Mouse (Mus musculus) MEL (cell line): Measurements from ENCODE around the gene Grid1. TPM values are rescaled to one million over a fixed set of nuclear protein-coding genes. Genes with fewer than 3 reads are reported as not detected.

Experiments used
- DNase-seq: peaks from one replicate; pipeline ENCODE4 v3.0.0; 2011; ENCODE audit warnings: low read depth, low spot score
- H3K27ac ChIP-seq: 2 replicates; pipeline ENCODE4 v1.5.1; 2012; ENCODE audit warnings: low read depth, mild to moderate bottlenecking, control low read depth, low read length, moderate library complexity; ENCODE audit not compliant: control insufficient read depth
- H3K27me3 ChIP-seq, 2 experiments: fragments of 150-350 bp in 1 of 2; sonication (generic) in 1 of 2; 2 replicates each; pipeline ENCODE4 v1.6.1; 2012; ENCODE audit warnings: low read length in 2 of 2, mild to moderate bottlenecking in 2 of 2, improper control_type of control experiment in 1 of 2, moderate library complexity in 1 of 2; ENCODE audit not compliant: insufficient read depth in 2 of 2, control insufficient read depth in 1 of 2
- H3K36me3 ChIP-seq, 2 experiments: 2 replicates each; pipeline ENCODE4 v1.6.1; 2012 to 2014; ENCODE audit warnings: low read length in 2 of 2, improper control_type of control experiment in 1 of 2, inconsistent platforms in 1 of 2, mild to moderate bottlenecking in 1 of 2; ENCODE audit not compliant: insufficient read depth in 2 of 2, control insufficient read depth in 1 of 2
- H3K4me1 ChIP-seq, 2 experiments: fragments of 150-350 bp in 1 of 2; sonication (generic) in 1 of 2; 2 replicates each; pipeline ENCODE4 v1.6.1; 2012; ENCODE audit warnings: low read length in 2 of 2, improper control_type of control experiment in 1 of 2, mild to moderate bottlenecking in 1 of 2; ENCODE audit not compliant: insufficient read depth in 2 of 2, control insufficient read depth in 1 of 2
- H3K4me3 ChIP-seq, 2 experiments: fragments of 150-350 bp in 1 of 2; sonication (generic) in 1 of 2; 2 replicates each; pipeline ENCODE4 v1.5.1; 2012; ENCODE audit warnings: low read depth in 2 of 2, low read length in 2 of 2, mild to moderate bottlenecking in 2 of 2, moderate library complexity in 2 of 2, control low read depth in 1 of 2, improper control_type of control experiment in 1 of 2; ENCODE audit not compliant: control insufficient read depth in 1 of 2, insufficient read depth in 1 of 2
- H3K79me2 ChIP-seq: 2 replicates; pipeline ENCODE4 v1.6.1; 2012; ENCODE audit warnings: mild to moderate bottlenecking, low read length, moderate library complexity; ENCODE audit not compliant: control insufficient read depth, poor library complexity, insufficient read depth
- H3K9ac ChIP-seq: 2 replicates; pipeline ENCODE4 v1.6.1; 2012; ENCODE audit warnings: low read depth, mild to moderate bottlenecking, control low read depth, low read length, moderate library complexity; ENCODE audit not compliant: control insufficient read depth, poor library complexity, severe bottlenecking
- H3K9me3 ChIP-seq: fragments of 150-350 bp; sonication (generic); replicated peaks from 2 replicates; pipeline ENCODE4 v1.6.1; 2012; ENCODE audit warnings: mild to moderate bottlenecking, low read length, improper control_type of control experiment, moderate library complexity; ENCODE audit not compliant: insufficient read depth
- BHLHE40 ChIP-seq: IDR thresholded peaks from 2 replicates; pipeline ENCODE4 v1.6.1; 2012; ENCODE audit warnings: low read depth, mild to moderate bottlenecking, inconsistent platforms, low read length, improper control_type of control experiment, borderline replicate concordance
- CTCF ChIP-seq, 3 experiments: IDR thresholded peaks in 2 of 3; conservative IDR thresholded peaks in 1 of 3; 2 replicates each; pipeline ENCODE4 v1.5.1; 2011 to 2012; ENCODE audit warnings: low read length in 3 of 3, low read depth in 2 of 3, mild to moderate bottlenecking in 2 of 3, improper control_type of control experiment in 1 of 3, inconsistent platforms in 1 of 3, mixed read lengths in 1 of 3, moderate library complexity in 1 of 3; ENCODE audit not compliant: control insufficient read depth in 1 of 3, insufficient read depth in 1 of 3, poor library complexity in 1 of 3, severe bottlenecking in 1 of 3
- E2F4 ChIP-seq: IDR thresholded peaks from 2 replicates; pipeline ENCODE4 v1.6.1; 2011; ENCODE audit warnings: low read depth, low read length, improper control_type of control experiment, borderline replicate concordance
- ETS1 ChIP-seq: IDR thresholded peaks from 2 replicates; pipeline ENCODE4 v1.6.1; 2012; ENCODE audit warnings: low read depth, mild to moderate bottlenecking, inconsistent platforms, low read length, improper control_type of control experiment, moderate library complexity
- GATA1 ChIP-seq: IDR thresholded peaks from 2 replicates; pipeline ENCODE4 v1.6.1; 2011; ENCODE audit warnings: low read depth, low read length, improper control_type of control experiment
- HCFC1 ChIP-seq: IDR thresholded peaks from 2 replicates; pipeline ENCODE4 v1.6.1; 2012; ENCODE audit warnings: low read depth, mild to moderate bottlenecking, inconsistent platforms, low read length, improper control_type of control experiment, moderate library complexity
- JUND ChIP-seq: IDR thresholded peaks from 2 replicates; pipeline ENCODE4 v1.6.1; 2011; ENCODE audit warnings: low read depth, mild to moderate bottlenecking, improper control_type of control experiment, low read length
- KAT2A ChIP-seq: conservative IDR thresholded peaks from 2 replicates; pipeline ENCODE4 v1.6.1; 2012; ENCODE audit warnings: low read depth, low read length, improper control_type of control experiment, inconsistent platforms
- MAFK ChIP-seq: IDR thresholded peaks from 2 replicates; pipeline ENCODE4 v1.6.1; 2011; ENCODE audit warnings: low read depth, mild to moderate bottlenecking, low read length, improper control_type of control experiment, borderline replicate concordance
- MYB ChIP-seq: IDR thresholded peaks from 2 replicates; pipeline ENCODE4 v1.6.1; 2011; ENCODE audit warnings: mild to moderate bottlenecking, low read depth, low read length, improper control_type of control experiment
- MYC ChIP-seq: IDR thresholded peaks from 2 replicates; pipeline ENCODE4 v1.6.1; 2011; ENCODE audit warnings: low read depth, mild to moderate bottlenecking, low read length, improper control_type of control experiment, moderate library complexity
- POLR2A ChIP-seq, 2 experiments: IDR thresholded peaks; 2 replicates each; pipeline ENCODE4 v1.6.1; 2011 to 2012; ENCODE audit warnings: low read length in 2 of 2, mild to moderate bottlenecking in 2 of 2, control low read depth in 1 of 2, improper control_type of control experiment in 1 of 2, low read depth in 1 of 2, moderate library complexity in 1 of 2; ENCODE audit not compliant: control insufficient read depth in 1 of 2, insufficient read depth in 1 of 2, poor library complexity in 1 of 2
- RCOR1 ChIP-seq: IDR thresholded peaks from 2 replicates; pipeline ENCODE4 v1.6.1; 2012; ENCODE audit warnings: low read depth, mild to moderate bottlenecking, inconsistent platforms, low read length, improper control_type of control experiment
- SIN3A ChIP-seq: IDR thresholded peaks from 2 replicates; pipeline ENCODE4 v1.6.1; 2012; ENCODE audit warnings: low read length, improper control_type of control experiment, inconsistent platforms
- SMC3 ChIP-seq: IDR thresholded peaks from 2 replicates; pipeline ENCODE4 v1.6.1; 2011; ENCODE audit warnings: low read depth, low read length, improper control_type of control experiment
- TAL1 ChIP-seq: IDR thresholded peaks from 2 replicates; pipeline ENCODE4 v1.6.1; 2012; ENCODE audit warnings: mild to moderate bottlenecking, inconsistent platforms, low read length, moderate library complexity, mixed read lengths
- TBP ChIP-seq: IDR thresholded peaks from 2 replicates; pipeline ENCODE4 v1.8.0; 2011; ENCODE audit warnings: low read depth, low read length, improper control_type of control experiment
- UBTF ChIP-seq: IDR thresholded peaks from 2 replicates; pipeline ENCODE4 v1.6.1; 2012; ENCODE audit warnings: low read depth, mild to moderate bottlenecking, inconsistent platforms, low read length, improper control_type of control experiment, moderate library complexity, borderline replicate concordance; ENCODE audit not compliant: insufficient read depth
- USF1 ChIP-seq: IDR thresholded peaks from 2 replicates; pipeline ENCODE4 v1.6.1; 2014; ENCODE audit warnings: low read depth, mild to moderate bottlenecking, inconsistent platforms, low read length, improper control_type of control experiment, moderate library complexity
- ZKSCAN1 ChIP-seq: IDR thresholded peaks from 2 replicates; pipeline ENCODE4 v1.6.1; 2012; ENCODE audit warnings: low read depth, mild to moderate bottlenecking, inconsistent platforms, low read length, improper control_type of control experiment, moderate library complexity
- ZMIZ1 ChIP-seq: IDR thresholded peaks from 2 replicates; pipeline ENCODE4 v1.6.1; 2012; ENCODE audit warnings: low read depth, mild to moderate bottlenecking, inconsistent platforms, low read length, improper control_type of control experiment, moderate library complexity
- ZNF384 ChIP-seq: IDR thresholded peaks from 2 replicates; pipeline ENCODE4 v1.6.1; 2012; ENCODE audit warnings: low read depth, mild to moderate bottlenecking, inconsistent platforms, low read length, improper control_type of control experiment
- polyA plus RNA-seq, 2 experiments: library from polyadenylated mRNA; stranded (reverse) in 1 of 2; unstranded in 1 of 2; fragments of >175 nt in 1 of 2; fragments of >200 nt in 1 of 2; gene quantifications; 2 replicates each; pipeline versions ENCODE4 v1.2.1 to v1.2.4; 2012; ENCODE audit warnings: low replicate concordance in 2 of 2, low read depth in 1 of 2; ENCODE audit not compliant: insufficient read length in 2 of 2, insufficient read depth in 1 of 2, missing spikeins in 1 of 2
- total RNA-seq: library from RNA; depleted of rRNA; stranded (reverse); fragments of 300-350 nt; gene quantifications from 2 replicates; pipeline ENCODE4 v1.2.3, GENCODE M21; 2012

Gene Grid1
- total and polyA plus RNA-seq, 3 experiments = not detected

DNA sequence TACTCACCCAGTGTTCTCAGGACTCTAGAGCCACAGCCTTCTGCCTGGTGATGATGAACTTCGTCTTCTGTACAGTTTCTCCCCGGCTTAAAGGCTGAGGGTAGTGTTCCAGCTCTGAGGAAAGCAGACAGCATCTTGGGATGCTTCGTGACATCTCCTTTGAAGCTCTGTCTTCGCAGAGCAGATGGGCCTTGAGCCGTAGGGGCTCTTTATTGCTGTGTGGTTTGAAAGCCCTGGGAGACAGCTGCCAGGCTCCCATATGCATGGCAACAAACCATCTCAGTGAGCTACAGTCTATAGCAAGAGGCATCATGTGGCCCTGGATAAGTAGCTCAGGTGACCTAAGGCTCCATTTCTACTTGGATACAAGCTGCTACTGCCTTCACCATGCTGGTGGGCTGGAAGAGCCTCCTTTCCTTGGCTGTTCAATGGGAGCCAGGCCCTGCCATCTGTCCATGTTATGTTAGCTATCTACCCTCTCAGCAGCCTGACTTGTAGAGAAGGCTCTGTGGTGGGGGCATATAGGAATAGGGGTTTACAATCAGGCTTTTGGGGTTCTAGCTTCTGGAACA is 283.8 kb downstream of the Grid1 start:
- DNase-seq = no peak
- H3K27ac ChIP-seq = no peak overlapping the region
- no peak for TF ChIP-seq CTCF (IDR thresholded peaks at IDR 0.05 in 2 of 3, conservative IDR thresholded peaks at IDR 0.05 in 1 of 3; ENCODE audit: control insufficient read depth in 1 of 3, insufficient read depth in 1 of 3, low read depth in 2 of 3, low read length in 3 of 3, poor library complexity in 1 of 3, severe bottlenecking in 1 of 3)
- no peak for TF ChIP-seq KAT2A
- TF ChIP-seq ZNF384 = no peak
- TF ChIP-seq TBP = no peak
- no peak for TF ChIP-seq BHLHE40
- TF ChIP-seq JUND = no peak
- no peak for TF ChIP-seq MAFK
- no peak for TF ChIP-seq ZKSCAN1
- no peak for TF ChIP-seq SMC3
- no peak for TF ChIP-seq HCFC1
- no peak for TF ChIP-seq POLR2A (IDR thresholded peaks at IDR 0.05; ENCODE audit: control insufficient read depth in 1 of 2, insufficient read depth in 1 of 2, low read depth in 1 of 2, low read length in 2 of 2, poor library complexity in 1 of 2)
- TF ChIP-seq SIN3A = no peak
- TF ChIP-seq UBTF = no peak
- TF ChIP-seq USF1 = no peak
- no peak for TF ChIP-seq GATA1
- TF ChIP-seq RCOR1 = no peak
- TF ChIP-seq MYB = no peak
- no peak for TF ChIP-seq TAL1
- no peaks in the 10 kb centered on the region for H3K9me3 ChIP-seq
- no peaks in the 10 kb centered on the region for H3K79me2 ChIP-seq
- no peak overlapping the region for H3K4me3 ChIP-seq
- H3K36me3 ChIP-seq = no peaks in the 10 kb centered on the region
- no peaks in the 10 kb centered on the region for H3K4me1 ChIP-seq
- no peaks in the 10 kb centered on the region for H3K27me3 ChIP-seq
- H3K9ac ChIP-seq = no peak overlapping the region

DNA sequence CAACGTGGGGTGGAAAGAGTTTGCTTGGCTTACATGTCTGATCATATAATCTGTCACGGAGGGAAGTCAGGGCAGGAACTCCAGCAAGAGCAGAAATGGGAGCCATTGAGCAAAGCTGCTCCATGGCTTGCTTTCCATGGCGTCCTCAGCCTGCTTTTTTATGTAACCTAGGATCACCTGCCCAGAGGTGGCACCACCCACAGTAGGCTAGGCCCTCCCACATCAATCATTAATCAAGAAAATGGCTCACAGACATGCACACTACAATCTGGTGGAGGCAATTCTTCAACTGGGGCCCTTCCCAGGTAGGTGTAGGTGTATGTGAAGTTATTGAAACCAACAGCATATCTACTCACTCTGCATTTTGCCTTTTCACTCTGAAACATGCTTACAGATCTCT is 287.7 kb downstream of the Grid1 start:
- Histone ChIP-seq H3K79me2 (no peaks in the 10 kb centered on the region), H3K9me3 (no peaks in the 10 kb centered on the region), H3K27ac (no peak overlapping the region), H3K9ac (no peak overlapping the region), H3K36me3 (no peaks in the 10 kb centered on the region), H3K4me1 (no peaks in the 10 kb centered on the region), H3K27me3 (no peaks in the 10 kb centered on the region), H3K4me3 (no peak overlapping the region)
- no peak for TF ChIP-seq MYC
- TF ChIP-seq ZMIZ1 = no peak
- TF ChIP-seq ETS1 = no peak
- no peak for TF ChIP-seq E2F4
- no peak for TF ChIP-seq SIN3A
- DNase-seq = no peak
